Mouse (Mus musculus) ovary, adult 18-20 months (tissue): ENCODE data around the gene Flt3l.
"Not testable (repeated sequence)": the region's sequence is repeated elsewhere in the genome, so short reads cannot be mapped to it uniquely, and the experiment has no call there.

Source experiments
- DNase-seq: peaks from one replicate; pipeline ENCODE4 v3.0.0; 2022; ENCODE audit warnings: low spot score, mixed read lengths

The Flt3l gene

GRCm38 (mm10) chr7:45162996-45163615 is 26.9 kb upstream of the Flt3l start:
- DNase-seq: no peak

- DNase-seq: no peak
These were observed 26.3 kb upstream of the Flt3l start for GRCm38 (mm10) chr7:45162551-45162950.

- peak; percentile 86 for DNase-seq
These were observed 25.6 kb upstream of the Flt3l start for GRCm38 (mm10) chr7:45161612-45162473.

GRCm38 (mm10) chr7:45160866-45161265 is 24.6 kb upstream of the Flt3l start:
- no peak for DNase-seq

GRCm38 (mm10) chr7:45160316-45160800 is 24.1 kb upstream of the Flt3l start:
- no peak for DNase-seq

GRCm38 (mm10) chr7:45158991-45159390 is 22.8 kb upstream of the Flt3l start:
- no peak for DNase-seq

GRCm38 (mm10) chr7:45157459-45157858 is 21.2 kb upstream of the Flt3l start:
- no peak for DNase-seq

GRCm38 (mm10) chr7:45156206-45156605 is 20.0 kb upstream of the Flt3l start:
- no peak for DNase-seq

GRCm38 (mm10) chr7:45155590-45155989 is 19.4 kb upstream of the Flt3l start:
- no peak for DNase-seq

- DNase-seq: no peak
These were observed 18.8 kb upstream of the Flt3l start for GRCm38 (mm10) chr7:45154993-45155514.

- peak; percentile 92 for DNase-seq
These were observed 18.1 kb upstream of the Flt3l start, which contains the start of the genes Pih1d1 and Aldh16a1 for GRCm38 (mm10) chr7:45154096-45154992. Gene Pih1d1, plus strand, starts transcription at chr7:45154303. Gene Aldh16a1, minus strand, starts transcription at chr7:45154584.

- DNase-seq: no peak
These were observed 17.4 kb upstream of the Flt3l start for GRCm38 (mm10) chr7:45153586-45153985.

- DNase-seq: not testable (repeated sequence)
These were observed 16.8 kb upstream of the Flt3l start for GRCm38 (mm10) chr7:45153052-45153451.

- DNase-seq: peak; percentile 62
These were observed 15.1 kb upstream of the Flt3l start for GRCm38 (mm10) chr7:45151303-45151702.

- DNase-seq: no peak
These were observed 14.1 kb upstream of the Flt3l start for GRCm38 (mm10) chr7:45150321-45150720.

GRCm38 (mm10) chr7:45149545-45149944 is 13.3 kb upstream of the Flt3l start:
- DNase-seq: no peak

- DNase-seq: no peak
These were observed 12.4 kb upstream of the Flt3l start for GRCm38 (mm10) chr7:45148534-45149098.

GRCm38 (mm10) chr7:45147899-45148298 is 11.7 kb upstream of the Flt3l start:
- DNase-seq: no peak

GRCm38 (mm10) chr7:45147267-45147666 is 11.0 kb upstream of the Flt3l start:
- DNase-seq: no peak

- no peak for DNase-seq
These were observed 9.2 kb upstream of the Flt3l start for GRCm38 (mm10) chr7:45145460-45145859.

GRCm38 (mm10) chr7:45144368-45145174 is 8.3 kb upstream of the Flt3l start:
- no peak for DNase-seq
